Mouse (Mus musculus) ES-E14 (cell line): ENCODE measurements around the gene Rab4a.

Experiments
- MAFK ChIP-seq: IDR thresholded peaks from 2 replicates; pipeline ENCODE4 v1.6.1; 2014; ENCODE audit warnings: mild to moderate bottlenecking, low read depth, low read length, inconsistent platforms; ENCODE audit not compliant: insufficient read depth
- ZC3H11A ChIP-seq: IDR thresholded peaks from 2 replicates; pipeline ENCODE4 v1.6.1; 2012; ENCODE audit warnings: low read depth, mild to moderate bottlenecking, inconsistent platforms, low read length, borderline replicate concordance
- ZNF384 ChIP-seq: IDR thresholded peaks from 2 replicates; pipeline ENCODE4 v1.6.1; 2012; ENCODE audit warnings: low read depth, low read length, inconsistent platforms

DNA sequence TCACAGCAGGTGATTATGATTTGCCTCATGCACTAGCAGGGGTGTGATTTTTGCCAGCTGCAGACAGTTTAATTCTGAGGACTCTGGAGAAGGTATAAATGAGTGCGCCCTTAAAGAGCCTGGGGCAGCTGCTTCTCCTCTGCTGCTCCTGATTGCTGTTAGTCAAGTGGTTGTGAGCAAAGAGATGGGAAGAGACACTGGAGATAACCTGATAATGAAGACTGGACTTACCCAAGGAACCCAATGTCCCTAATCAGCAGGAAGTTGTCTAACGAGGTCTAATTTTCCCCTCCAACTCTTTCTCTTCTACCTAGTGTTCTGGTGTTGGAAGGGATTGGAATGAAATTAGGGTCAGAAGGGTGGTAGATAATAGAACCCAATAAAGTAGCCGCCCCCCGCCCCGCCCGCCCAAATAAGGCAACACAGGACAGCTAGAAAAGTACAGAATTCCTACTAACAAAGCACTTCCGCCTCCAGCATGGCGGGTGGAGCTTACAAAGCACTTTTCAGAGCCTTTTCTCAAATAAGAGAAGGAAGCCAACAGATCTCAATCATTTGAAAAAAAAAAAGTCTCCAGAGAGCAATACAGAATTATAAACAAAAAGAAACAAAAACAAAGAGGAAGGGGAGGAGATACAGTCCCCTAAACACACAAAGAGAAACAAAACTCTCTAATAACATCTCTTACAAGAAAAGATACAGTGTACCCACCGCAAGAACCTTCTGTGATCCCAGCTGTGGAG lies 49.1 kb downstream of the Rab4a start:
- TF ChIP-seq MAFK (no peak), ZC3H11A (no peak), ZNF384 (no peak)
